Mouse (Mus musculus) kidney, adult 18-20 months (tissue): ENCODE data around the gene Casp7.

Experiments used
- DNase-seq: peaks from one replicate; pipeline ENCODE4 v3.0.0; 2021

The Casp7 gene

GRCm38 (mm10) chr19:56474869-56475550 lies 78.1 kb downstream of the Casp7 start:
- no peak for DNase-seq

DNA sequence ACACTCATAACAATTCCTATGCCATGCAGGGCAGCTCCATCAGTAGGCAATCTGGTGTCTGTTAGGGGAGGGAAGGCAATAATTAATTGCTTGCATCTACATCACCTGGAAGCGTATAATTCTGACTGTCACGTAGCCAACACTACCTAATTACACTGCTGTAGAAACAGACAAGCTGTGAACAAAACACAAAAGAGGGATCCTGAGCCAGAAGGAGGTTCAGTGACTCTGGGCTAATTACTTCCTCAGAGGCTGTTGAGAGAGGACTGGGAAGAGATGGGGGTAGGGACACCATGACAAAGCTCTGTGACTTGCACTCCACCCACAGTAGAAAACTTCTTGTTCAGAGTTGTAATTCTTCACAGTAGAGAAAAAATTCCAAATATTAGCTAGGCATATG lies 79.6 kb downstream of the Casp7 start:
- no peak for DNase-seq

DNA sequence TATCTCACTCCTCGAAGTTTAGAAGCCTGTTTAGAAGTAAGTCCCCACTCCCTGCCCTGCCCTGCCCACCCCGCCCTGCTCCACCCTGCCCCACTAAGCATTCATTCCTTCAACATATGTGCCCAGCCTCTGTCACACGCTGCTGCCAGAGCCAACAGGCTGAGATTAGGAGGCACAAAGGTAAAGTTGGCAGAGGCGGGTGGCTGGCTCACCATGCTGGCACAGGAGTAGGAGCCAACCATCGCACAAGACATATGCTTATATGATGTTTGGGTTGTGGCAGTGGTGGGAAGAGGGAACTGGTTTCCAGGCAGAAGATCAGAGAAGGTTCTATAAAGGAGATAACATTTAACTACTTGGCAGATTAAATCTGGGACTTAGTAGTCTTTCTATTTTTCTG lies 80.3 kb downstream of the Casp7 start:
- no peak for DNase-seq

DNA sequence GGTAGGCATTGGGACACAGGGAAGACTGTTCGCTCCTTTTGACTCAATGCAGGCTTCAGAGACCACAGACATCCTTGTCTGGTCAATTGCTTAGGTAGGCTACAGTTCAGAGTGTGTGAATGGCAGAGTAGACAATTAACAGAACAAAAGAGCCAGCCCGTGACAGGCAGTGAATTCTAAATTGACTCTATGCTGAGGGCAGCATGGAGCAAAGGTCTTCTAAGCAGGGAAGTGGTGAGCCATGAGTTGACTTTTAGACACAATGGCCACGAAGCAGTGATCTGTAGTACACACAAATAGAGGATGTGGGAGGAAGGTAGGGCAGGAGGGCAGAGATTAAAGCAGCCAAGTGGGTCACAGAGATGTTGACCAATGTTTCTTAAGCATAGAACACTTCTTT lies 80.9 kb downstream of the Casp7 start:
- DNase-seq: peak; percentile 18

- no peak for DNase-seq
These were observed 87.9 kb downstream of the Casp7 start for GRCm38 (mm10) chr19:56484630-56485375.

DNA sequence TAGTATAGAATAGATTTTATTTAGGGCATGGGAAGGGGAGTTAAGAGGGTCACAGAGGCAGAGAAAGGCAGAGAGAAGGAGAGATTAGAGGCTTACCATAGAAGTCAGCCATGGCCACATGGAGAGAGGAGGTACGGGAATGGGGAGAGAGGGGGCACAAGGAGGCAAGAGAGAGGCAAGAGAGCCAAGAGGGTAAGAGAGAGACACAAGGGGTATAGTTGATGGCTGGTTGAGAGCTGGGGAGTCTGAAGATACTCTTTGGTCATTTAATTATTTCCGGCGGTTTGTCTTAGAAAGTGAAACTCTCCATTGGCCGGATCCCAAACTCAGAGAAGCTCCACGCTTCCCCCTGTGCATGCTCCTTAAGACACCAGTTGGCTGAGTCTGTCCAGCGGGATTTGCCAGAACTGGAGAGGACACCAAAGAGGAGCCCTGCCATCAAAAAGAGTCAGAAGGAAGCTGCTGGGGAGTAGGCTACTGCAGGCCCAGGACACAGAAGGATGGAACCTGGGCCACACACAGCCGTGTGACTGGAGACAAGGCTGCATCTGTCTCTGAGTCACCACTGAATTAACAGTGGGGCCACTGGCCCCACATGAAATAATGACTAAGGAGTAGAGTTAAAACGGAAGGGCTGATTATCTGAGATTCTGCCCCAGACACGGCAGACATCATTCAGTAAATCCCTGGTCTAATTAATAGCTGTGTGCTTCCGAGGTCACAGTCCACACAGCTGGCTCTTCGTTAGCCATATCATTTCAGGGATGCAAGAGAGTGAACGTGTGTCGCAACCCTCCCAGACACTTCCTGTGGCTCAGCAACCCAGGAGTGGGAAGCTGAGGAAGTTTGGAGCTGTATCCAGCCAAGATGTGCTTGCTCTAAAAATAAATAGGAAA lies 88.7 kb downstream of the Casp7 start:
- peak; percentile 18 for DNase-seq

- no peak for DNase-seq
These were observed 90.0 kb downstream of the Casp7 start for GRCm38 (mm10) chr19:56486926-56487325.

GRCm38 (mm10) chr19:56487339-56487738 lies 90.4 kb downstream of the Casp7 start:
- no peak for DNase-seq

- DNase-seq: no peak
These were observed 92.7 kb downstream of the Casp7 start for GRCm38 (mm10) chr19:56489601-56490000.
